Mouse (Mus musculus): Measurements from ENCODE around the gene Ddx19a. TPM values are rescaled to one million over a fixed set of nuclear protein-coding genes. Genes with fewer than 3 reads are reported as not detected.
"Not testable (repeated sequence)": the region's sequence is repeated elsewhere in the genome, so short reads cannot be mapped to it uniquely, and the experiment has no call there.

Ddx19a gene
- total RNA-seq (2021) = 10 to 100 TPM; 55.4 to 62.8 TPM
- long read RNA-seq, experiment 1, transcript Ddx19a-201 (12 exons, 2,547 nt) = major isoform, 18 of 32 reads
- long read RNA-seq, experiment 1, partial matches to known transcripts = 9 of 32 reads
- long read RNA-seq, experiment 1, other reads (novel, unspliced or antisense) = 2 of 32 reads
- long read RNA-seq, experiment 2, transcript Ddx19a-201 (12 exons, 2,547 nt) = major isoform, 30 of 47 reads
- long read RNA-seq, experiment 2, partial matches to known transcripts = 5 of 47 reads
- long read RNA-seq, experiment 2, other reads (novel, unspliced or antisense) = 12 of 47 reads

DNA sequence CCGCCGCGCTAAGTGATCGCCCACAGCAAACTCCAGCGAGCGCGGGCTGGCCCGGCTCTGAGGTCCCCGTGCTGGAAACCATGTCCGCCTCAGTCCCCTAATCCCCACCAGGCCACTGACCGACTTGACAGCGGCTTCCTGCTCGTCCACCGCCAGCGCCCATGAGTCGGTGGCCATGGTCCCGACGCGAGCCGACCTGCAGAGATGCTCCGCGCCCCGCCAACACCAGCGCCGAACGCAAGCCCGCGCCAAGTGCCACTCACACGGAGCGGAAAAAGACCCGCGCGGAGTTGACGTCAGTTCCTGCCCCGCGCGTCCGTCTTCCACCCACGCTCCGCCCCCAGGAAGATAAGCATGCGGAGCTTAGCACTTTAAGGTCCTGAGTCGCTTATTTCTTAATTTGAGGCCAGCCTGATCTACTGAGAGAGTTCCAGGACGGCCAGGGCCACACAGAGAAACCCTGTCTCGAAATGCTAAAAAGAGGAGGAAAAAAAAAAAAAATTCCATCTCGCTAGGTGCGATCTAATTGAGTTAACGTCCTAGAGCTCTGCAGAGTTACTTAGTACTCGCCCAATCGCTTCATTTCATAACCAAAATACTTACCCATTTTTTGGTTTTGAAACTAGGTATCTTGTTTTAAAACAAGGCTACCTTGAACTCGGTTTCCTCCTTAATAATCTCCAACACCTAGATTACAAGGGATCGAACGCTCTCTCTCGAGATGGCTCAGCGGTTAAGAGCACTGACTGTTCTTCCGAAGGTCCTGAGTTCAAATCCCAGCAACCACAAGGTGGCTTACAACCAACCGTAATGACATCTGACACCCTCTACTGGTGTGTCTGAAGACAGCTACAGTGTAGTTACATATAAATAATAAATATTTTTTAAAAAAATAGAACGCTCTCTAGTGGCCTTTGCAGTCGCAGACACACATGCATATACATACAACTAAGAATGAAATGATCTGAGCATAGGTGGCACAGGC, at the start of gene Ddx19a:
Ddx19a (minus strand) TSS at position 254 of the 985 bp plus-strand sequence.
- DNase-seq (ENCODE audit: low spot score in 2 of 2) = peak; percentile 46 to 76

DNA sequence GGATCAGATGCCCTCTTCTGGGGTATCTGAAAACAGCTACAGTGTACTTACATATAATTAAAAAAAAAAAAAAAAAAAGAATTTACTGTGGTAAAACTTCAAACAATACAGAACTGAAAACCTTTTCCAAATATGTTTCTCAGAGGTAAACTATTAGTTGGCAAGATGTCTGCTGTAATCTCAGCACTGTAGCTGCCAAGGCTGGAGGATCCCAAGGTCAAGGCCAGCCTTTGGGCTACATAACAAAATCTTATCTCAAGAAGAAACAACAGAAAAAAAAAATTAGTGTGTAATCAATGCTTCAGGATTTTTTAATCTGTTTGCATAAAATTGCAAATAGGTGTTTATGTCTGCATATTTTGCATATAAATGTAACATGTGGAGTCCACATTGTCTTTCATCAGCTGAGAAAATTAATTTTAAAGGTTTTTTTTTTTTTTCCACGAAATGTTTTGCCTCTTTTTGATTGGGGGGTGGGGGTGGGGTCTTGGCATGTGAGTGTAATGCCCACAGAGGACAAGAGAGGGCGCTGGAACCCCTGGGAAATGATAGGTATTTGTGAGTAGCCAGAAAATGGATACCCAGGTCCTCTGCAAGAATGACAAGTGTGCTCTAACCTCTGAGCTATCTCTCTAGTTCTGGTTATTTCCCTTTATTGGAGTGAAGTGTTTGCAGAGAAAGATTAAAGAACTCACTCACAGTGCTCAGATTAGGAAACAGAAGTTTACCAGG, 46.6 kb upstream of the Ddx19a start:
- DNase-seq (ENCODE audit: low spot score in 2 of 2) = no peak

DNA sequence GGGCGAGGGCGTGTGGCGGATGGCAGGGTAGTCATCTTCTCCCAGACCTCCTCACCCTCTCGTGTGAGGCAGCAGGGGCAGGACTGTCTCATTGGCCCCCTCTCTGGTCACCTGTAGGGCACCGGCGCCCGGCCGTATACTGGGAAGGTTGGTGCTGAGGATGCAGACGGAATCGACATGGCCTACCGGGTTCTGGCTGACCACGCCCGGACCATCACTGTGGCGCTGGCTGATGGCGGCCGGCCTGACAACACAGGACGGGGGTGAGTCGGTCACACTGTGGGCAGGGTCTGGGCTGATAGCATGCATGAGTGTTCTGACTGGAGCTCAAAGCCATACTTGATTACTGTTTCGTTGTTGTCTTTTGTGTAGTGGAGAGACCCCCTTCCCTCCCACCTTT, 44.9 kb upstream of the Ddx19a start:
- no peak for DNase-seq (ENCODE audit: low spot score in 2 of 2)

DNA sequence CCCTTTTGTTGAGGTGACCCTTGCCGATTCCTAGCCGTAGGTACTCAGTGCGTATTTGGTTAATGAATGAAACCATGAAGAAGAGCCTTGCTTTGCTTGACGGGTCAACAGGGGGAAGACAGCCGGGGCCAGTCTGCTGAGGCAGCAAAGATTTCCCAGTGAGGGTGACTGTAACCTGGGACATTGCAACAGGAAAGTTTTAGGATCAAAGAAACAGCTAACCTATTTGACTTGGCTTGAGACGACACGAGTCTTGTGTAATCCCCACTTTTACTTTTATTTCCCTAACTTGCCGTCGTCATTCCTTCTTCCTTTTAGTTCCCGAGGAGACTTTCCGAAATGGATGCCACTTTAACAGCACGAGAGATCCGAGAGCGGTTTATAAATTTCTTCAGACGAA, 39.0 kb upstream of the Ddx19a start:
- no peak for DNase-seq (ENCODE audit: low spot score in 2 of 2)

DNA sequence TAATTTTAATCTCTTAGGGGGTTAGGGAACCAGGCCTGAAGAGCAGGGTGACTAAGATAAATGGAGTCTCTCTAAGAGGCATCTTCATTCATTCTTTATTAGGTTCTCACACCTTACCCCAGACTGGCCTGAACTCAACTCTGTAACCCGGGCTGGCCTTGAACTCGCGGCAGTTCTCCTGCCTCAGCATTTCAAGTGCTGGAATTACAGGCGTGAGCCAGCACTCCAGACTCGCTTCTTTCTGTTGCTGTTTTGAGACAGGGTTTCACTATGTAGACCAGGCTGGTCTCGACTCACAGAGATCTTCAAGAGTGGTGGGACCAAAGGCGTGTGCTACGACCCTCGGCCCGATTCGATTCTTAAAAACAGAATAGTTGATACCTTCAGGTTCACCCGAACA, 36.7 kb upstream of the Ddx19a start:
- no peak for DNase-seq (ENCODE audit: low spot score in 2 of 2)

DNA sequence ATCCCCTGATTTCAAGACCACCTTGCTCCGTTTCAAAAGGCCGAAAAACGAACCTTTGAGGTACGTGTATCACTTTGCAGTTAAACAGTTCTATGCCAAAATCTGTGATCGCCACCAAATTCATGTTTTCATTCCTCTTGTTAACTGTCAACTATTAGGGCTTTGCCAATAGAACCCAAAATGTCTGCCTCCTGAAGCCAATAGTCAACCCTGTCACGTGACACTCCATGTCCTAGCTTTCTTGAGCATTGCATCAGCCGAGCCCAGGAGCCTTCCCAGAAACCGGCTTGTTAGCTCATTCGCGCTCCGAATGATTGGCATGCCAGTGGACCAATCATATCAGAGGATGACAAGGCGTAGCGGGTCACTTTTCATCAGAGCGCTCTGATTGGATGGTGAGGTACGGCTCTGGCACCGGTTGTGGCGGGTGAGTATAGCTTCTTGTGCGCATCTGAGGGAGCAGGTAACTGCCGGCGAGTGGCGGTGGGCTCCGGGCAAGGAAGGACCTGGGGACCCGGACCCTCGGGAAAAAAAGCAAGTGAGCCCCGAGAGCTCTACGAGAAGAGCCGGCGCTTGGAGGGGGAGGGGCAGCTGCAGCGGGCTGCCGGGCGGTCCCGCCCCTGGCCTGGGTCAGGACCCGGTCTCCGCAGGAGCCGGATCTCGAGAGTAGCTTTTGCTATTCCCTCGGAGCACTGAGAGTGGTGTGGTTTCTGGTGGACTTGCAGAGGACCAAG, 36.0 kb upstream of the Ddx19a start:
- peak; percentile 71 to 96 for DNase-seq (ENCODE audit: low spot score in 2 of 2)

DNA sequence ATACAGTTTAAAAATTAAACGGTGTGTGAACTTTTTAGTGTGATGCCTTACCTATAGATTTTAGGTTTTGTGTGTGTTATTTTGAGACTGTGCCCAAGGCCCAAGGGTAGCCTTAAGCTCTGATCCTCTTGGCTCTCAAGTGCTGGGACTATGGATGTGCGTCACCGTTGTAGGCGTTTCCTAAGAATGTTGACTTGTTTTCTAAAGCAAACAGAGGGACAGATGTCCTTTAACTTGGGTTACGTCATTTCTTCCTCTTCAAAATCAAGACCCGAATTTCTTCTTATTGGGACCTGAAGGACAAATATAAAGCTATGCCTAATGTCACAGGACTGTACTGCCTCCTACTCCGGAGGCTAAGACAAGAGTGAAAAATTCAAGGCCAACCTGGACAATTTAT, 35.3 kb upstream of the Ddx19a start, which contains the start of gene Aars:
Aars (plus strand) TSS at position 229 of the 400 bp plus-strand sequence.
- no peak for DNase-seq (ENCODE audit: low spot score in 2 of 2)

DNA sequence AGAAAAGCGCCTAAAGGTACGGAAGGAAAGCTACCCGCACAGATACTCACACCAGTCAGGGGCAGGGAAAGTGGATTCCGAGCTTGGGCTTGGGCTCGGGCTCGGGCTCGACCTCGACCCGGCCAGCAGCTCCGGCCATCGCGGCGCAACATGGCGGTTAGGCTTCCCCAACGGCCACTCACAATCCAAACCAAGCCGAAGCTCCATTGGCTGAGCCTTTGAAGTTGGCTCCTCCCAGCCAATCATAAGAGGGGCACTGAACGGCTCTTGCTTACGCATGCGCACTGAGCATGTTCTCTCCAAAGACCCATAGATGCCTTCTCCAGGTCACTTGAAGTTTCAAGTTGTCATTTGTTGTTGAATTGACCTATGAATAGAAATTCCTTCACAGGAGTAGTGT, 34.0 kb upstream of the Ddx19a start, which contains the start of gene Ddx19b:
Ddx19b (minus strand) TSS at position 180 of the 400 bp plus-strand sequence.
- DNase-seq (ENCODE audit: low spot score in 2 of 2) = no peak

DNA sequence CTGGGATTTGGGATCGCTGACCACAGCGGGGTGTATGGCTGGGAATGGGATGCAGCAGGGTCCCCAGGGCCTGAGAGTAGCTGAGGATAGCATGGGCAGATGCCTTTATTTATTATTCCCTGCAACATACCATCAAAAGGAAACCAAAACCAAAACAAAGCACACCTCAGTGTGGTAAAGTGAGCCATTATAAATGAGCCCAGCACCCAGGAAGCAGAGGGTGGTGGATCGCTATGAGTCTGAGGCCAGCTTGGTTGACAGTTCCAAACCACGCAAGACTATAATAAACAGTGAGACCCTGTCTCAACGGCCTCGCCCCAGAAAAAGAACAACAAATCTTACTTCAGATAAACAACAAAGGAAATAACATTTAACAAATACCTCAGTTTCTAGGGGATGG, 32.4 kb upstream of the Ddx19a start:
- DNase-seq (ENCODE audit: low spot score in 2 of 2) = no peak

DNA sequence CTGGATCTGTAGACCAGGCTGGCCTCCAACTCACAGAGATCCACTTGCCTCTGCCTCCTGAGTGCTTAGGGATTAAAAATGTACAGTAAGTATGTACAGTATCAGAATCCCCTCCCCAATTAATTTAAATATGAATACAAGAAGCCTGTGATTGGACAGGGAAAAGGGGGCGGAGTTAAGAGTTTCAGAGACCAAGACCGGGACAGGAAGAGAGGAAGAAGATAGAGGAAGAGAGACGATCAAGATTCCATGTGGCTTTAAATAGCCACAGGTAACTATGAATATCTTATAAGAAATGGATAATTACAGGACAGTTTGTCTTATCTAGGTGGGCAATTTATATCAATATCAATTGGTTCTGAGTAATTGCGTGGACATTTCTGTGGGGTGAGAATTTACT, 32.0 kb upstream of the Ddx19a start:
- DNase-seq (ENCODE audit: low spot score in 2 of 2) = no peak

DNA sequence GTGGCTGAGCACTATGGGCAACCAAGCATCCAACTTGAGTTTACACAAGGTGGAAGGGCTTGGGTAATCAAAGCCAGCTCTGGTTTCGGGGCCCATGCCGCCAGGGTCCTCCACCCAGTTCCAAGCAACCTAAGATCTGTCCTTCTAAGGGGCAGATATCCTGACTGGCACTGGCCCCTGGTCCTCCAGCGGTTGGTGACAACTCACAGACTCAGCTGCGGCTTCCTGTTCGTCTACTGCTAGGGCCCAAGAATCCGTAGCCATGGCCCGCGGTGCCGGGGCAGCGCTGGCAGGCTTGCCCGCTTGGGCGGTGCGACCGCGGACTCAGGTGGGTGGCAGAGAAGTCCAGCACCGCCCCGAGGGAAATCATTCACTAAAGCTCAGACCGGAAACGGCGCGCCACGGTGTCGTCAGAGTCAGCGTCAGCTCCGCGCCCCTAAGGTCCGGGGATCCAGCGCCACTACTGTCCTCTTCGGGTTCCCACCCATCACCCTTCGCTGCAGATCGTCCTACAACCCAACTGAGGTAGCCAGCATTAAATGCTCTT, 29.9 kb upstream of the Ddx19a start:
- peak; percentile 69 to 80 for DNase-seq (ENCODE audit: low spot score in 2 of 2)

DNA sequence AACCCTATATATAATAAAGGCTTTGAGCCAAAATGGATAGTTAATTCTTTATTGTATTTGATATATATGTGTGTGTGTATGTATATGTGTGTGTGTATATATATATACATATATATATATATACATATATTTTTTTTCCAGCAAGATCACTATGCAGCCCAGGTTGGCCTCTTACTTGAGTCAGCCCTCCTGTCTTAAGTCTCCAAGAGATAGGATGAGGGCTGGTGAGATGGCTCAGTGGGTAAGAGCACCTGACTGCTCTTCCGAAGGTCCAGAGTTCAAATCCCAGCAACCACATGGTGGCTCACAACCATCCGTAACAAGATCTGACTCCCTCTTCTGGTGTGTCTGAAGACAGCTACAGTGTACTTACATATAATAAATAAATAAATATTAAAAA, 29.0 kb upstream of the Ddx19a start:
- not testable (repeated sequence) for DNase-seq (ENCODE audit: low spot score in 2 of 2)

DNA sequence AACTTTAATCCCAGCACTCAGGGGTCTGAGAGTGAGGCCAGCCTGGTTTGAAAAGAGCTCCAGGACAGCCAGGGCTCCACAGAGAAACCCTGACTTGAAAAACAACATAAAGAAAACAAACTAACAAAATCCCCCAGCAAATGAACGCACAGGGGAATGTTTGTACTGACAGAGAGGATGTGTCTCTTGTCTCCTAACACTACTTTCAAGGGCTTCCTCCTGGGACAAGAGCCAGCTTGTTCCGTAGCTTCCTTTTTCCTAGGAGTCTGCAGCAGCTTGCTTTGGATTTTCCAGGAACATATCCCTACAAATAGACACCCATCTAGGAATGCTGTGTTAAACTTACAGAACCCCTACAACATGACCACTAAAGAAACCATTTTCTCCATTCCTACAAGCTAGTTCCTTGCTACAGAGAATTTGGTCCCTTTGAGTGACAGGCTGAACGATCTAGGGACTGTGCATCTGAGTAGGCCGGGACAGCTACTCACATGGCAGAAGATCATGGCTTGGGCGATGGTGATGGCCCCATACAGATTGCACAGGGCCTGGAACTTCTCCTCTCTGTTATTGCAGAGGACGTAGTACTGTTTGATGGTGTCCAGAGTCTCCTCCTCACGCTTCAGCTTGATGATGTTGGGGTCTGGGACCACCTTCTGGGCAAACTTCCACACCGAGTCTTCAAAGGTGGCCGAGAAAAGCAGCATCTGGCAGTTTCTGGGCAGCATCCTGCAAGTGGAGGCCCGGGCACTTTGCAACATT, 12.8 kb upstream of the Ddx19a start:
- DNase-seq (ENCODE audit: low spot score in 2 of 2) = not testable (repeated sequence)

DNA sequence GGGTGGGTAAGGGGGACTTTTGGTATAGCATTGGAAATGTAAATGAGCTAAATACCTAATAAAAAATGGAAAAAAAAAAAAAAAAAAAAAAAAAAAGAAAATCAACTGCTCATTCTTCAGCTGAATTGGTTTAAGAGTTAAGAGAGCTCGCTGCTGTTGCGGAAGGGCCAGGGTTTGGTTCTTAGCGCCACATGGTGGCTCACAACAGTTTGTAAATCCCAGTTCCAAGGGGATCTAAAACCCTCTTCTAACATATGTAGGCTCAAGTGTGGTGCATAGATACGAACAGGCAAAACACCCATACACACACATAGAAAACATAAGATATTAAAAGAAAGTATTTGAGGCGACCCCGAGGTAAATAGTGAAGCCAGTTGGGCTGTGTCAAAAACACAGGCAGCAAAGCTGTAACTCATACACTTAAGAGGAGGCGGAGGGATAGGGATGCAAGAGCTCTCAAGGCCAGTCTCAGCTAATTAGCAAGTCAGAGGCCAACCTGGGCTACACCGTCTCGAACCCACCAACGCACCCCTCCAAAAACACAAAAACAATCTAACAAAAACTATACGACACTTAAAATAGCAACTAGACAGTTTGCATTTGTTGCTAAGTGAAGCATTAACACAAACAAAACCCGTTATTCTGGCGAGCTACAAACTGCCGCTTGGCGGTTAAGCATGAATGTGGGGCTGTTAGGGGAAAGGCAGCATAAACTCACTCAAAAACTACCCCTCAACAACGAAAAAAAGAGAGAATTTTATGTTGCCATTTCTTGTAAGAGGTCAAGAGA, 764 bp downstream of the Ddx19a start:
- no peak for DNase-seq (ENCODE audit: low spot score in 2 of 2)

DNA sequence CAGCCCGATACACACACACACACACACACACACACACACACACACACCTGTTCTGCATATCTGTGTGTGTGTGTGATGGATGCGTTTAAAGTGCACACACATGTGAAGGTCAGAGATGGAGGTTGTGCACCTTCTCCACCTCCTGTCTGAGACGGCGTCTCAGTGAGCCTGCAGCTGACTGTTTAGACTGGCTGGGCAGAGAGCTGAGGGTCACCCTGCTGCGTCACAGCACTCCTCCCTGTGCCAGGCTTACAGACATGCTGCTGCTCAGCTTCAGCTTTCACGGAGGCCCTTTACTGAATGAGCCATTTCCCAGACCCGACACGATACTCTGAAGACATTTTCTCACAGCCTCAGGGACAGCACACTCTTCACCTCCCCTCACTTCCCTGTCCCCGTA, 7.6 kb downstream of the Ddx19a start:
- no peak for DNase-seq (ENCODE audit: low spot score in 2 of 2)

DNA sequence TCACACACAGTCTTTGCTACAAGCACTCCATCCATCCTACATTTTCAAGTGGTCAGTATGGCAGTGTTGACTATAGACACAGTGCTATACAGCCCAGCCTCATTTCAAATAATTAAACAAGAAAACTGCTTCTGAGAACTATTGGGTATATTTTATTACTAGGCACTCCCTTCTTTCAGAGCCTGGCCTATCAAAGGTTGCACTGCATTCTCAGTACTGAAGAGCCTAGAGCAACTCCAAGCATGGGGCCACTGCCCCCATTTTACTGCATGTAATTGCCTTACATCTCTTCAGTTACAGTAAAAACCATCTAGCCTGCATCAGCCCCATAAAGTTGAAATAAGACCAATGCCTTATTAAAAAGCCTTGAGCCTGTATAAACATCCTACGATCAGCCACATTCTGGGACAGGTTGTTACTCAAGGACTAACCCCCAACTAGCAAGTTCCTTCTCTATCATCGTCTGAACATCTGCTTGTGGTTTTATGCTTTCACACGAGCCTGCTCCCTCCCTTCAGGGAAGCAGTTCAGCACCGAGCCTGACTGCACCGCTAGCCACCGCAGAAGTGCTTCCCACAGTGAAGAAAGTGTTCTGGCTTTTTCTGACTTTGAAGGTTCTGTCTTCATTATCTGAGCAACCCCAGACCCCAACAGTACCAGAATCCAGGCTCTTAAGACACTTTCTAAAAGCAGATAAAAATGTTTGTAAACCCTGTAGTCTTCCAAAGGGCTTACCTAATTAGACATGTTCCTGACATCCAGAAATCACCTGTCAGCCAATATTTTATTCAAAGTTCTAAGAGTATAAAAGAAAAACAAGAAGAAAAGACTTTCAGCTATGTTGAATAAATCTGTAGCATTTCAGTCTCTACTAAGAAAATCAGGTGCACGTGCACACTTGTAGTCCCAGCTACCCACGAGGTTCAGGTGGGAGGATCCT, 9.5 kb downstream of the Ddx19a start:
- no peak for DNase-seq (ENCODE audit: low spot score in 2 of 2)

DNA sequence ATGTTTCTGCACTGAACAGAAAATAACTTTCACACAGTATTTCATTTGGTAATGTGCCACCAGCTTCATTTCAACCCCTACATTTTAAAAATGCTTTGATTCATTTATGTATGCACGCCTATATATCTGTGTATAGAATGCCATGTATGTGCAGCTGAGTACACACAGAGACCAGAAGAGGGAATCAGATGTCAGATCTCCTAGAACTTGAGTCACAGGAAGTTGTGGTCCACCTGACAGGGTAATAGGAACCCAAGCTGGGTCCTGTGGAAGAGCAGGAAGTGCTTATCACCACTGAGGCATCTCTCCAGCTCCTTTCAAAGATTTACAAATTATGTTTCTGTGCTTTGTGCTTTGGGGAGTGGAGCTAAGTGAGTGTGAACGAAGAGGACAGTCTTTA, 16.3 kb downstream of the Ddx19a start:
- DNase-seq (ENCODE audit: low spot score in 2 of 2) = no peak

DNA sequence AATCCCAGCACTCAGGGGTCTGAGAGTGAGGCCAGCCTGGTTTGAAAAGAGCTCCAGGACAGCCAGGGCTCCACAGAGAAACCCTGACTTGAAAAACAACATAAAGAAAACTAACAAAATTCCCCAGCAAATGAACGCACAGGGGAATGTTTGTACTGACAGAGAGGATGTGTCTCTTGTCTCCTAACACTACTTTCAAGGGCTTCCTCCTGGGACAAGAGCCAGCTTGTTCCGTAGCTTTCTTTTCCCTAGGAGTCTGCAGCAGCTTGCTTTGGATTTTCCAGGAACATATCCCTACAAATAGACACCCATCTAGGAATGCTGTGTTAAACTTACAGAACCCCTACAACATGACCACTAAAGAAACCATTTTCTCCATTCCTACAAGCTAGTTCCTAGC, 19.6 kb downstream of the Ddx19a start:
- not testable (repeated sequence) for DNase-seq (ENCODE audit: low spot score in 2 of 2)

All from adrenal gland, postnatal 4 days (tissue).